Mouse (Mus musculus) CD4-positive helper T cell, adult 2 months (primary cell): Measurements from ENCODE around the gene Tnc.

ENCODE experiments used
- DNase-seq: peaks from one replicate; pipeline ENCODE4 v3.0.0-alpha.2; 2012; ENCODE audit warnings: low read depth, missing footprints, low spot score

Tnc gene

GRCm38 (mm10) chr4:64046831-64047493 is at the start of gene Tnc:
TSS of gene Tnc (minus strand) at chr4:64047015.
- DNase-seq: no peak

DNA sequence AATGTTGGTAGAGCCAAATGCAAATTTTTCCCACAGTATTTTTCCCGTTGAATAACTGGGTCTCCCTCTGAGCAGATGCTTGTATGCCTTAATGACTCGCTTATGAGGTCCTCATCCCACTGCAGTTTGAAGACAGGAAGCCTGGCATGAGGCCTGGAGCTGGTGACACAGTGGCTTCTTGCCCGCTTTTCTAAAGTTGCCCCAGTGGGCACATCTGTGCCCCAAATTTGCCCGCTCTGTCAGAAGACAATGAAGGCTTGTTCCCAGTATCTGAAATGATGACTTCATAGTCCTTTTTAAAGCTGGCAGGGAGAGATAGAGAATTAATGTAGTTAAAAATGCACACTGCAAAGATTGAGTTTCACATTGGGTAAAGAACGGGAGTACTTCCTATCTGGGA is 47.4 kb upstream of the Tnc start:
- DNase-seq: no peak

DNA sequence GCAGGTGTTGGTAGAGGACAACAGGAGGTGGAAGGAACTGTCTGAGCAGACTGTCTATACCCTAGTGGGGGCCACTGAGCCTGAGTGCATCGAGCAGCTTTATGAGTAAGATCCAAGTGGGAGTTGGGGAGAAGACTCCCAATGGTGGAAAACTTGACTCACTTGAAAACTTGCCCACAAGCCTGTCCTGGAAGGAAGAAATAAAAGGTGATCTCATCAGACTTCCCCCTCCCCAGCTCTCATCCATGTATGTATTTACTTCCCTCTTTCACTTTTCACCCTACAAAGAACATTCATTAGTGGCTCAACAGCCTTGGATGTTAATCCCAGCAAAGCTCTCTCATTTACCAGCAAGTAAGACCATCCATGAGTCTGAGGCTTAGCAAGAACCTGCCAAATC is 46.0 kb upstream of the Tnc start:
- DNase-seq: no peak

- no peak for DNase-seq
These were observed 42.6 kb upstream of the Tnc start for GRCm38 (mm10) chr4:64089378-64089777.

- DNase-seq: no peak
These were observed 40.9 kb upstream of the Tnc start for GRCm38 (mm10) chr4:64087675-64088074.

GRCm38 (mm10) chr4:64085993-64086567 is 39.3 kb upstream of the Tnc start:
- no peak for DNase-seq

DNA sequence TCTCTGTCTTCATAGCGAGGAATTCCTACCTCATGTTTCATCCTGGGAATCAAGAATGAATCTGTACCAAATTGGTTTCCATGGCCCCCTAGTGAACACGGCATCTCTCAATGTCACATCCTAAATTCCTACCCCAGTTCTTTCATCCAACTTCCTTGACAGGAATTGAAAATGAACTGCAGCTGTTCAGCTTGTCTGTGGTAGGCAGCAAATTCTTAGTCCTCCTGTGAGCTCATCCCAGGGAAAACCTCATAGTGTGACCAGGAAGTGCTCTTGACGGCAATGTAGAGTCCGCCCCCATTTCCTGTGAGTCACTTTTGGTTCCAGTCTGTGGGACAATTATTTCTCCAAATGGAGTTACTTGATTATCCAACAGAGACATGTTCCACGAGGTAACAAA is 37.0 kb upstream of the Tnc start:
- DNase-seq: no peak

GRCm38 (mm10) chr4:64078029-64078619 is 31.3 kb upstream of the Tnc start:
- DNase-seq: no peak

- DNase-seq: no peak
These were observed 29.7 kb upstream of the Tnc start for GRCm38 (mm10) chr4:64076349-64077025.

DNA sequence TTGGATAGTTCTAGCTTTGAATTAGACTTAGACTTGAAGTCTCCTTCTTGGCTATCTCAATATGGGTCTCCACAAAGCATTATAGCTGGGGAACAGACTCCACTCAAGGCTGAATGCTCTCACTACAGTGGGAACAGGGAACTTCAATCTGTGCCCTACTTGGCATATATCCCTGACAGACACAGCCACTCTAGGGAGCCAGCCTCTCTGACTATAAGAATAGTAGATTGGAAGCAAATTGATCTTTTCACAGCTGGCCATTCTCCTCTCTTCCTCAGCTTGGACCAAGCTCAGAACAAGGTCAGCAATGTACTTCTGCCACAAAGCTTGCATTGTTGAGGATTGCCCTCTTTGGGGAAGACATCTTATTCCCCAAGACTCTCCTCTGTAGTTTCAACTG is 27.9 kb upstream of the Tnc start:
- DNase-seq: no peak

- DNase-seq: no peak
These were observed 20.6 kb upstream of the Tnc start for GRCm38 (mm10) chr4:64067394-64067793.

- DNase-seq: no peak
These were observed 18.5 kb upstream of the Tnc start for GRCm38 (mm10) chr4:64065266-64065665.

GRCm38 (mm10) chr4:64058856-64059231 is 12.0 kb upstream of the Tnc start:
- DNase-seq: no peak

DNA sequence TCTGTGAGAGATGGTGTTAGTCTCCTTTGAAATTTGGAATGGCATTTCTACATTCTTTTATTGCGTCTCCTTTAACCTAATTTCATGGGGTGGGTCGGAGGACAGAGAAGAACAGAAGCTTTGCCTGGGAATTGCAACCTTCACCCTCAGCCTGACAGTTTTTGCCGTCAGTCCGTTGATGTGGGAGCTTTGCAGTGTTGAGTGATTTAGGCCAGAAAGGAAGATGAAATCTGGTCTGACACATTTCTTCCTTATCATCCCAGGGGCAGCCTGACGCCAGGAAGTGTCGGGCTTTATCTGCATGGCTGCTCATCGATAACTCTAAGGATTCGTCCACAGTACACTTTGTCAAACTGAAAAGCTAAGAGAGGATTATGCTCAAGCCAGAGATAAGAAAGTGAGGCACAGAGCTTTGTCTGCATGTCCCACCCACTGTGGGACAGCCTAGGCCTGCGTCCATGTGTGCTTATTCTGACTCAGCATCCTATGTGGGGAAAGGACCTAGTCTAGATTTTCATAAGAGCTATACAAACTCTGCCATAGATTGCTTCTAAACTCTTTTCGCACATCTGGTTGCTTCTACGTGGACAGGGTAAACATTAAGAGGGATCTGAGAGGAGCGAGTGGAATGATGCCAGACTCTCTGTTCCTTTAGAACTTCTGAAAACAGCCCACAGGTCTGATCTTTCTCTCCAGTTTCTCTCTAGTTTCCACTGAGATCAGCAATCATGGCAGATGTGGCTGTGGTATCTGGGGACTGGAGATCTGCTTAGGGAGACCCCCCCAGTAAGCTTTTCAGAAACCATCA is 11.4 kb upstream of the Tnc start:
- DNase-seq: no peak

- DNase-seq: no peak
These were observed 1.4 kb upstream of the Tnc start for GRCm38 (mm10) chr4:64048177-64048576.

GRCm38 (mm10) chr4:64043893-64044292 is 2.9 kb downstream of the Tnc start:
- DNase-seq: no peak

DNA sequence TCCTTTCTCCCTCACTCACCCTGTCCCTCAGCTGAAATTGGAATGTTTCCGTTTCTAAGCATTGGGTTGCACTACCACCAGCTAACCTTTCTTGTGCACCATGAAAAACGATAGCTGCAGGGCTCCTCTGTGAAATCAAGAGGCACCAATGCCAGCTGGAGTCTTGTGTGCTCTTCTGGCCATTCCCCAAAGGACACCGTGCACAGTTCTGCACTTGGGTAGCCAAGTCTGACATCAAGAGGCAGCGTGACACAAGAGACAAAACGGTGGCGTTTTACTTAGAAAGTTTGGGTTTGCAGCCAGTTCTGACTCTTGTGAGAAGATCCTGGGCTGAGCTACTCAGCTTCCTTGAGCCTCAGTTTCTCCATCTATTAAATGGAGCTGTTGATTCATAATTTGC is 3.4 kb downstream of the Tnc start:
- DNase-seq: no peak

DNA sequence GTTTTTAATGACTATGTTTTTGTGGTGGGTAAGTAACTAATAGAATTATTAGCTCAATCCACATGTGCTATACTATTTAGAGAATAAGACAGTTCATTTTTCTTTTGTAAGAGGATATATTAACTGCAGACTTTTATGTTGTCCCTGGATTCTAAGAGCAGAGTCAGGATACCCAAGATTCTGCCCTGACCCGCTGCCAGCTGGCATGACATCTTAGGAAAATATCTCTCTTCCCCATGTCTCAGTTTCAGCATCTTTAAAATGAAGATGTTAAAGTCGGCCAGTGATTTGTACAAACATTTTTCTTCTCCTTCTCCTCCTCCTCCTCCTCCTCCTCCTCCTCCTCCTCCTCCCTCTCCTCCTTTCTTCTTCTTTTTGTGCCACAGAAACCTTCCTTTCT is 7.7 kb downstream of the Tnc start:
- DNase-seq: no peak

- DNase-seq: no peak
These were observed 9.3 kb downstream of the Tnc start for GRCm38 (mm10) chr4:64037513-64037912.

DNA sequence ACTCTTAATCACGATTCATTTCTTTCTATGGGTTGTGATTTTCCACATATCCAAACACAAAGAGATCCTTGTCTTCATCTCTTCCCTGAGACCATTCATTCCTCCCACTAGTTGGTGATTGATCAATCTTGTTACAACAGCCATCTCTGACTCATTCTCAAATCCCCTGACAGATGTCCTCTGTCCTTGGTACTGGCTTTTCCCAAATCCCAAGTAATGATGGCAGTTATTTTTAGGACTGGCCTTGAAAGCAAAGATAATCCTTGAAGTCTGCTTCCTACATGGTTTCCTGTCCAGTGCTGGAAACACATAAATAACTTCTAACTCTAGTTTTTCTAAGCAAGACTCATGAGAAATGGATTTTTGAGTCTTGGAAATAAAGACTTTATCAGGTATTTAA is 12.1 kb downstream of the Tnc start:
- DNase-seq: no peak

- no peak for DNase-seq
These were observed 13.6 kb downstream of the Tnc start for GRCm38 (mm10) chr4:64033191-64033590.

- DNase-seq: no peak
These were observed 17.3 kb downstream of the Tnc start for GRCm38 (mm10) chr4:64029486-64029885.
